ENCODE assay signal across 8 mouse cellular contexts in genomic region chr9:56923841-56924650, GRCm38 (mm10). TPM values are rescaled to one million over a fixed set of nuclear protein-coding genes. Genes with fewer than 3 reads are reported as not detected.
DNase-seq lines count a peak whose midpoint lies in the region; ATAC-seq and TF ChIP-seq lines count a peak whose summit lies in the region.

No protein-coding gene starts in this region.

- DNase-seq in adrenal gland, adult 2 months = peak; percentile 28
- DNase-seq in adrenal gland, adult 8-10 months = no peak
- no peak for DNase-seq in testis, postnatal 10 days (ENCODE audit: low spot score)
- no peak for DNase-seq in liver, embryonic 14.5 days (ENCODE audit: low read depth in 3 of 3, low spot score in 3 of 3)
- peak; percentile 35 for DNase-seq in urinary bladder, postnatal 25 days (ENCODE audit: low spot score)
- DNase-seq in Muller cell, postnatal 12 days (ENCODE audit: inconsistent ontology term) = no peak
- no peak for DNase-seq in spleen, postnatal 14 days (ENCODE audit: low spot score in 2 of 2)

- no peak for ATAC-seq in liver, embryonic 14.5 days (ENCODE audit: insufficient read depth)

- TF ChIP-seq POLR2A in testis, adult 2 months (IDR thresholded peaks at IDR 0.05; ENCODE audit: control insufficient read depth, low read depth, low read length) = no peak; the same call in 1 of the 2 replicates

- H3K9ac ChIP-seq in liver, embryonic 14.5 days (replicated peaks) = no peak overlapping the region

- no peaks in the 10 kb centered on the region for H3K9me3 ChIP-seq in liver, embryonic 14.5 days (ENCODE audit: control insufficient read depth, low read length)

- TF ChIP-seq EP300 in liver, embryonic 14.5 days (IDR thresholded peaks at IDR 0.05; ENCODE audit: low read depth) = no peak

- H3K4me1 ChIP-seq in testis, adult 2 months (ENCODE audit: control insufficient read depth, insufficient read depth, low read length) = peaks cover 14% of the 10 kb centered on the region
- peaks cover 0 to 4% of the 10 kb centered on the region in 2 experiments; a peak in 1 of 4 replicates for H3K4me1 ChIP-seq in liver, embryonic 14.5 days (replicated peaks; ENCODE audit: control insufficient read depth in 2 of 2, insufficient read depth in 2 of 2, low read length in 1 of 2)

- no peaks in the 10 kb centered on the region for H3K36me3 ChIP-seq in testis, adult 2 months (ENCODE audit: control insufficient read depth, insufficient read depth, low read length)
- no peaks in the 10 kb centered on the region for H3K36me3 ChIP-seq in liver, embryonic 14.5 days (replicated peaks; ENCODE audit: control insufficient read depth, insufficient read depth, low read depth)

- peak overlapping the region; percentile 71 for H3K27ac ChIP-seq in testis, adult 2 months (ENCODE audit: control insufficient read depth, insufficient read depth, low read depth, low read length)
- no peak overlapping the region for H3K27ac ChIP-seq in liver, embryonic 14.5 days

- H3K4me3 ChIP-seq in testis, adult 2 months (ENCODE audit: control insufficient read depth, low read depth, low read length) = peak overlapping the region; percentile 47
- 0 out of 4 replicates have a peak overlapping the region, but pooled peaks of 1 of the 2 experiments have one; percentile 6 for H3K4me3 ChIP-seq in liver, embryonic 14.5 days (ENCODE audit: insufficient read depth in 1 of 2, low read depth in 2 of 2, low read length in 2 of 2)

- no peak for TF ChIP-seq CTCF in testis, adult 2 months (IDR thresholded peaks at IDR 0.05; ENCODE audit: control insufficient read depth, insufficient read depth, insufficient replicate concordance, low read depth, low read length)
- no peak for TF ChIP-seq CTCF in liver, embryonic 14.5 days (IDR thresholded peaks at IDR 0.05; ENCODE audit: low read depth)

- peak overlapping the region; percentile 33 for H3K4me2 ChIP-seq in liver, embryonic 14.5 days (ENCODE audit: low read depth)

- no peaks in the 10 kb centered on the region for H3K27me3 ChIP-seq in testis, adult 2 months (ENCODE audit: control insufficient read depth, insufficient read depth, low read length)
- no peaks in the 10 kb centered on the region; the same call in 1 of the 2 replicates for H3K27me3 ChIP-seq in liver, embryonic 14.5 days (ENCODE audit: control insufficient read depth, insufficient read depth, low read length)

- 59% methylated on average over 8 of the region's 8 CpGs for WGBS in liver, embryonic 14.5 days (ENCODE audit: insufficient replicate concordance)

RNA-seq across cellular contexts. Expression of gene Snx33, which starts 4.1 kb away (rescaled TPM):
- 10 to 100 TPM; 18.4 to 33.8 TPM for total RNA-seq in adrenal gland, adult 2 months (2021)
- polyA plus RNA-seq in adrenal gland, adult 2 months (2012; rRNA removed) = 13.0 and 15.0 TPM in 2 replicates
- 10 to 100 TPM; 31.4 to 52.0 (median 39.9) TPM for total RNA-seq in adrenal gland, adult 8-10 months (2022)
- 5.2 and 7.0 TPM in 2 replicates for polyA plus RNA-seq in testis, adult 2 months (2012; rRNA removed)
- polyA plus RNA-seq in liver, embryonic 14.5 days (2012; rRNA removed) = 0.74 and 0.78 TPM in 2 replicates
- polyA plus RNA-seq in liver, embryonic 14.5 days (2014; fragmentation: Nextera tagmentation; extraction: Ambion mirVana) = 0.62 and 0.66 TPM in 2 replicates

RNA-seq across cellular contexts. Expression of gene Imp3, which starts 13.2 kb away (rescaled TPM):
- 100 to 1,000 TPM in 1 of 2 experiments, 10 to 100 TPM in 1; 68.3 to 104 TPM for total RNA-seq in adrenal gland, adult 2 months (2021)
- 445 and 458 TPM in 2 replicates for polyA plus RNA-seq in adrenal gland, adult 2 months (2012; rRNA removed)
- 100 to 1,000 TPM; 102 to 128 (median 114) TPM for total RNA-seq in adrenal gland, adult 8-10 months (2022)
- 42.3 and 44.2 TPM in 2 replicates for polyA plus RNA-seq in testis, adult 2 months (2012; rRNA removed)
- polyA plus RNA-seq in liver, embryonic 14.5 days (2012; rRNA removed) = 69.2 and 93.9 TPM in 2 replicates
- polyA plus RNA-seq in liver, embryonic 14.5 days (2014; fragmentation: Nextera tagmentation; extraction: Ambion mirVana) = 49.0 and 49.8 TPM in 2 replicates

RNA-seq across cellular contexts. Expression of gene Snupn, which starts 26.6 kb away (rescaled TPM):
- total RNA-seq in adrenal gland, adult 2 months (2021) = 10 to 100 TPM; 12.0 to 14.3 TPM
- polyA plus RNA-seq in adrenal gland, adult 2 months (2012; rRNA removed) = 4.0 and 5.8 TPM in 2 replicates
- 10 to 100 TPM; 16.2 to 20.6 (median 17.2) TPM for total RNA-seq in adrenal gland, adult 8-10 months (2022)
- 11.9 and 14.1 TPM in 2 replicates for polyA plus RNA-seq in testis, adult 2 months (2012; rRNA removed)
- 3.6 and 4.6 TPM in 2 replicates for polyA plus RNA-seq in liver, embryonic 14.5 days (2012; rRNA removed)
- 8.7 and 8.8 TPM in 2 replicates for polyA plus RNA-seq in liver, embryonic 14.5 days (2014; fragmentation: Nextera tagmentation; extraction: Ambion mirVana)

RNA-seq across cellular contexts. Expression of gene Cspg4, which starts 59.2 kb away (rescaled TPM):
- 10 to 100 TPM in 1 of 2 experiments, 1 to 10 TPM in 1; 7.8 to 11.8 TPM for total RNA-seq in adrenal gland, adult 2 months (2021)
- 17.9 and 19.0 TPM in 2 replicates for polyA plus RNA-seq in adrenal gland, adult 2 months (2012; rRNA removed)
- 10 to 100 TPM in 1 of 4 experiments, 1 to 10 TPM in 3; 6.4 to 15.0 (median 8.1) TPM for total RNA-seq in adrenal gland, adult 8-10 months (2022)
- polyA plus RNA-seq in testis, adult 2 months (2012; rRNA removed) = 1.1 and 1.2 TPM in 2 replicates
- 0.16 and 0.19 TPM in 2 replicates for polyA plus RNA-seq in liver, embryonic 14.5 days (2012; rRNA removed)
- 0.08 and 0.32 TPM in 2 replicates for polyA plus RNA-seq in liver, embryonic 14.5 days (2014; fragmentation: Nextera tagmentation; extraction: Ambion mirVana)

RNA-seq across cellular contexts. Expression of gene Odf3l1, which starts 59.6 kb away (rescaled TPM):
- total RNA-seq in adrenal gland, adult 2 months (2021) = 1 to 10 TPM; 1.5 to 1.7 TPM
- polyA plus RNA-seq in adrenal gland, adult 2 months (2012; rRNA removed) = 7.4 and 7.6 TPM in 2 replicates
- total RNA-seq in adrenal gland, adult 8-10 months (2022) = 1 to 10 TPM in 1 of 4 experiments, under 1 TPM in 2, not detected in 1; 0.29 to 1.5 (median 0.40) TPM
- 293 and 304 TPM in 2 replicates for polyA plus RNA-seq in testis, adult 2 months (2012; rRNA removed)
- polyA plus RNA-seq in liver, embryonic 14.5 days (2012; rRNA removed) = not detected in 2 replicates
- not detected in 2 replicates for polyA plus RNA-seq in liver, embryonic 14.5 days (2014; fragmentation: Nextera tagmentation; extraction: Ambion mirVana)

Comparison
In these comparisons a context has a peak if more than half of its experiments do, and no peak if none do; other contexts are left out.
1. DNase-seq: peak in adrenal gland, adult 2 months (single experiment) and urinary bladder, postnatal 25 days (single experiment); none in adrenal gland, adult 8-10 months (single experiment), testis, postnatal 10 days (single experiment), liver, embryonic 14.5 days (0 of 3), Muller cell, postnatal 12 days (single experiment) and spleen, postnatal 14 days (0 of 2).